Mouse (Mus musculus) lung, postnatal 0 days (tissue): ENCODE measurements at regions not wholly inside any gene's neighbourhood (a gene's known extent, or its start where the extent isn't known, plus 50 kb on each side); places are given as distances from the start of the nearest gene placed in this dataset.
"Not testable (repeated sequence)": the region's sequence is repeated elsewhere in the genome, so short reads cannot be mapped to it uniquely, and the experiment has no call there.

Experiments used
- CTCF ChIP-seq: IDR thresholded peaks from 2 replicates; pipeline ENCODE4 v1.5.1; 2016; ENCODE audit warnings: antibody characterized with exemption, mild to moderate bottlenecking
- EP300 ChIP-seq: IDR thresholded peaks from 2 replicates; pipeline ENCODE4 v1.6.1; 2016; ENCODE audit warnings: antibody characterized with exemption, mild to moderate bottlenecking, control low read depth

DNA sequence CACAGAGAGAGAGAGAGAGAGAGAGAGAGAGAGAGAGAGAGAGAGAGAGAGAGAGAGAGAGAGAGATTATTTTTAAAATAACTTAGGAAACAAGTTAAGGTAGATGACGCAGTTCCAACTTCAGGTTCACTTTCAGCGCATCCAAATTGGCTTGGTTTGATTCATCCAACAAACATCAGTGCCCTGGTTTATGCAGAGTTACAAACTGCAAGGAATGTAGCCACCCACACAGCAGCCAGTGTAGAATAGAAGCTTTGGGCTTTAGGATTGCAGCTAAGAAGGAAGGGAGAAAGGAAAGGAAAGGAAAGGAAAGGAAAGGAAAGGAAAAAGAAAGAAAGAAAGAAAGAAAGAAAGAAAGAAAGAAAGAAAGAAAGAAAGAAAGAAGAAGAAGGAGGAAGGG, 56.9 kb upstream of the Akap13 start:
- not testable (repeated sequence) for TF ChIP-seq CTCF, EP300
